18 mouse cellular contexts compared by ENCODE assay signal in the genomic region with DNA sequence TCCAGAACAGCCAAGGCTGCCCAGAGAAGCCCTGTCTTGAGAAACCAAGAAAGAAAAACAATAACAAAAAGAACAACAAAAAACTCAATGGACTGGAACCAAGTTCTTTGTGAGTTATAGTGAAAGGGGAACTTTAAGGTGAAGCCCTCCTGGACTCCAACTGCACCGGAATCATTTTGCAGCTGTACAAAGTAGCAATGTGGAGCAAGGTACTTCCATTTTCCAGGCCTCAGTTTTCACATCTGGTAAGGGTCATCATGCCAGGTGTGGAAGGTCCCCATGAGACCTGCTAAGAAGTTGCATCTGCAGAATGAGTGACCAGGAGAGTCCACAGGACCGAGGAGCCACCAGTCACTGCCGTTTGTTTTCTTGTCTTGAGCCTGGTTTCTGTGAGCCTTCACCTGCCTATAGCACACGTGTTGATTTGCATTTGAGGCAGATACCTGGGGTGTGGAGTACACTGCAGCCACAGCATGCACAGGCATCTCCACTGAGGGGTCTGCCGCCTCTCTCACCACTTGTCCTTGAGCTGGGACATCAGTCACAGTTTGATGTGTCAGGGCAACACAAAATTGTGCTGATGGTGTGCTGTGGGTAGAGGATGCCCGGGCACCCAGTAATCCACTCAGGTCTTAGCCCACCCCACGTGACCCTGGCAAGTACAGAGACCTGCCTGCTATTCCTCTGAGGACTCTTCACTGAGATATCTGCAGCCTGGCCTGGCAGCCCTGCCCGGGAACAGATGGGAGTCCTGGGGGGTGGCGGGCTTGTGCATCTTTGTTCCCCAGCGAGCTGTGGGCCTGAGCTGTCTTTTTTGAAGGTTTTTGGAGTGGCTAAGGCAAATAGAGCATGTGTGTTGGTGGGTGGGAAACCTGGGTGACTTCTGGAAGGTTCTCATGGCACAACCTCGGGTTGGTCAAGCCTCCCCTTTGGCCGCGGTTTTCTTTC. TPM values are rescaled to one million over a fixed set of nuclear protein-coding genes. Genes with fewer than 3 reads are reported as not detected.
A peak's percentile ranks its signal among the peaks of the same experiment; 100 is the strongest.
DNase-seq lines count a peak whose midpoint lies in the region; ATAC-seq lines count a peak whose summit lies in the region.
"Had no signal": no experiment of that assay in that cellular context is flagged by ENCODE, and none has a peak within 500 bp of the region (broad histone marks: within the 10 kb centered on the region; RNA-seq: fewer than 3 reads in every experiment).

No protein-coding gene starts in this region.

- peaks cover 40% of the 10 kb centered on the region for H3K4me1 ChIP-seq in forebrain, embryonic 15.5 days
- peaks cover 3% of the 10 kb centered on the region; the same call in 1 of the 2 replicates for H3K4me1 ChIP-seq in forebrain, embryonic 11.5 days (replicated peaks; ENCODE audit: control insufficient read depth, insufficient read depth, low read length)

- H3K4me2 ChIP-seq in forebrain, embryonic 15.5 days (replicated peaks): no peak overlapping the region
- no peak overlapping the region for H3K4me2 ChIP-seq in forebrain, embryonic 11.5 days (ENCODE audit: low read depth, low read length, severe bottlenecking)
- H3K4me2 ChIP-seq: embryonic facial prominence, embryonic 15.5 days; heart, embryonic 13.5 days; hindbrain, embryonic 15.5 days; limb, embryonic 15.5 days; liver, embryonic 15.5 days had no signal

- H3K4me3 ChIP-seq in forebrain, embryonic 15.5 days: no peak overlapping the region
- no peak overlapping the region for H3K4me3 ChIP-seq in forebrain, embryonic 11.5 days (ENCODE audit: low read depth, low read length)
- H3K4me3 ChIP-seq: embryonic facial prominence, embryonic 15.5 days; heart, embryonic 13.5 days; hindbrain, embryonic 15.5 days; limb, embryonic 15.5 days; liver, embryonic 15.5 days; midbrain, embryonic 10.5 days had no signal

- peak overlapping the region; percentile 75 for H3K27ac ChIP-seq in forebrain, embryonic 15.5 days (replicated peaks)
- no peak overlapping the region for H3K27ac ChIP-seq in forebrain, embryonic 11.5 days (ENCODE audit: low read depth, low read length)
- H3K27ac ChIP-seq: embryonic facial prominence, embryonic 15.5 days; heart, embryonic 13.5 days; hindbrain, embryonic 15.5 days; limb, embryonic 15.5 days; liver, embryonic 15.5 days; macrophage; midbrain, embryonic 10.5 days had no signal

- no peaks in the 10 kb centered on the region for H3K36me3 ChIP-seq in forebrain, embryonic 15.5 days
- H3K36me3 ChIP-seq in forebrain, embryonic 11.5 days (ENCODE audit: control insufficient read depth, insufficient read depth, low read length): no peaks in the 10 kb centered on the region
- H3K36me3 ChIP-seq: heart, embryonic 13.5 days; hindbrain, embryonic 15.5 days; limb, embryonic 15.5 days; liver, embryonic 15.5 days had no signal

- WGBS in forebrain, embryonic 15.5 days: 75% methylated on average over 13 of the region's 13 CpGs
- 84% methylated on average over 13 of the region's 13 CpGs for WGBS in forebrain, embryonic 11.5 days

- intact Hi-C loops in heart, postnatal 36 days (cut with DNase I): loop anchor here (5.0 kb wide), 1 partner anchor 103 kb away; no protein-coding TSS in a partner anchor

- no peak for ATAC-seq in forebrain, embryonic 15.5 days (replicated peaks)
- ATAC-seq in forebrain, embryonic 11.5 days (replicated peaks; ENCODE audit: low FRiP score): no peak
- ATAC-seq: intestine, embryonic 16.5 days had no signal

- H3K9ac ChIP-seq in forebrain, embryonic 15.5 days (replicated peaks): no peak overlapping the region
- no peak overlapping the region for H3K9ac ChIP-seq in forebrain, embryonic 11.5 days (ENCODE audit: low read length)
- H3K9ac ChIP-seq: embryonic facial prominence, embryonic 15.5 days; heart, embryonic 13.5 days; hindbrain, embryonic 15.5 days; limb, embryonic 15.5 days; liver, embryonic 15.5 days had no signal

- no peaks in the 10 kb centered on the region for H3K27me3 ChIP-seq in forebrain, embryonic 15.5 days
- H3K27me3 ChIP-seq in forebrain, embryonic 11.5 days (ENCODE audit: control insufficient read depth, insufficient read depth, low read length): no peaks in the 10 kb centered on the region
- H3K27me3 ChIP-seq: embryonic facial prominence, embryonic 15.5 days; hindbrain, embryonic 15.5 days; limb, embryonic 15.5 days; liver, embryonic 15.5 days had no signal

- H3K9me3 ChIP-seq in forebrain, embryonic 15.5 days: no peaks in the 10 kb centered on the region
- no peaks in the 10 kb centered on the region for H3K9me3 ChIP-seq in forebrain, embryonic 11.5 days (ENCODE audit: control insufficient read depth, low read length)
- H3K9me3 ChIP-seq: embryonic facial prominence, embryonic 15.5 days; heart, embryonic 13.5 days; hindbrain, embryonic 15.5 days; limb, embryonic 15.5 days; liver, embryonic 15.5 days; midbrain, embryonic 10.5 days had no signal

- DNase-seq in forebrain, embryonic 11.5 days (ENCODE audit: low spot score): no peak
- peak; percentile 38 to 40 for DNase-seq in B cell, adult 2 months
- peak; percentile 76 for DNase-seq in cerebellum, adult 11 months
- peak; percentile 85 to 90 for DNase-seq in cerebellum, postnatal 10 days
- DNase-seq in gastrocnemius, postnatal 4 days (ENCODE audit: low spot score in 2 of 2): no peak
- no peak for DNase-seq in heart, postnatal 36 days
- DNase-seq in embryo, embryonic 9.5 days (ENCODE audit: extremely low spot score): no peak
- DNase-seq: embryo, embryonic 11 days; right cerebral cortex, postnatal 4 days had no signal

RNA-seq across cellular contexts. Expression of a gene that starts 3.1 kb away (rescaled TPM):
- polyA plus RNA-seq in forebrain, embryonic 15.5 days (2015; fragmentation: Nextera tagmentation; extraction: Ambion mirVana): 12.4 and 12.9 TPM in 2 replicates
- 13.7 and 17.0 TPM in 2 replicates for polyA plus RNA-seq in forebrain, embryonic 11.5 days (2014; fragmentation: Nextera tagmentation; extraction: Ambion mirVana)
- 10 to 100 TPM; 12.2 to 12.5 TPM for total RNA-seq in gastrocnemius, postnatal 4 days (2021)
- 10 to 100 TPM; 11.0 to 11.6 TPM for total RNA-seq in heart, postnatal 36 days (2021)

RNA-seq across cellular contexts. Expression of a gene that starts 59.5 kb away (rescaled TPM):
- polyA plus RNA-seq in forebrain, embryonic 15.5 days (2015; fragmentation: Nextera tagmentation; extraction: Ambion mirVana): 144 and 155 TPM in 2 replicates
- polyA plus RNA-seq in forebrain, embryonic 11.5 days (2014; fragmentation: Nextera tagmentation; extraction: Ambion mirVana): 144 and 150 TPM in 2 replicates
- total RNA-seq in gastrocnemius, postnatal 4 days (2021): 10 to 100 TPM; 52.0 to 56.4 TPM
- 10 to 100 TPM; 45.5 to 54.4 TPM for total RNA-seq in heart, postnatal 36 days (2021)

Comparison
In these comparisons a context has a peak if more than half of its experiments do, and no peak if none do; other contexts are left out.
1. DNase-seq: peak in B cell, adult 2 months (2 of 2), cerebellum, adult 11 months (single experiment) and cerebellum, postnatal 10 days (2 of 2); none in forebrain, embryonic 11.5 days (single experiment), gastrocnemius, postnatal 4 days (0 of 2), heart, postnatal 36 days (0 of 2) and embryo, embryonic 9.5 days (single experiment).